Mouse (Mus musculus): ENCODE measurements around the gene Abca13.

GRCm38 (mm10) chr11:9305450-9305849, 113.7 kb downstream of the Abca13 start:
- TF ChIP-seq CTCF (IDR thresholded peaks at IDR 0.05; ENCODE audit: borderline replicate concordance, extremely low read depth, insufficient read depth, insufficient read length) (no peak), POLR2A (IDR thresholded peaks at IDR 0.05; ENCODE audit: borderline replicate concordance, extremely low read depth, insufficient read depth, insufficient read length, poor library complexity, severe bottlenecking) (no peak)

Measured in brain, embryonic 14.5 days (tissue).